Mouse (Mus musculus): Measurements from ENCODE around the gene Ddc. TPM values are rescaled to one million over a fixed set of nuclear protein-coding genes. Genes with fewer than 3 reads are reported as not detected.

Gene Ddc
- total and polyA plus RNA-seq, 3 experiments, result 0.17 to 0.33 TPM; not detected in 1

GRCm38 (mm10) chr11:11819206-11819605, 78.7 kb downstream of the Ddc start:
- no peak for TF ChIP-seq RCOR1 (conservative IDR thresholded peaks at IDR 0.05; ENCODE audit: low read depth, low read length)
- TF ChIP-seq ETS1 (conservative IDR thresholded peaks at IDR 0.05; ENCODE audit: low read depth, low read length), result 0 out of 2 replicates have a peak, but pooled peaks have one; percentile 24
- TF ChIP-seq ZC3H11A (IDR thresholded peaks at IDR 0.05; ENCODE audit: low read depth, low read length), result no peak
- TF ChIP-seq POLR2AphosphoS2 (IDR thresholded peaks at IDR 0.05; ENCODE audit: low read depth, low read length), result no peak
- no peak for TF ChIP-seq ZKSCAN1 (IDR thresholded peaks at IDR 0.05; ENCODE audit: borderline replicate concordance, low read depth, low read length)
- TF ChIP-seq ZMIZ1 (IDR thresholded peaks at IDR 0.05; ENCODE audit: low read depth, low read length), result no peak
- no peak for TF ChIP-seq IRF4 (IDR thresholded peaks at IDR 0.05; ENCODE audit: low read depth, low read length)
- TF ChIP-seq BHLHE40 (IDR thresholded peaks at IDR 0.05; ENCODE audit: low read depth, low read length), result peak; percentile 77
- TF ChIP-seq MYC (IDR thresholded peaks at IDR 0.05; ENCODE audit: low read depth, low read length), result 0 out of 2 replicates have a peak, but pooled peaks have one; percentile 68
- TF ChIP-seq EP300 (IDR thresholded peaks at IDR 0.05; ENCODE audit: low read length), result no peak
- no peak; the same call in 1 of the 2 replicates for TF ChIP-seq MAX (IDR thresholded peaks at IDR 0.05; ENCODE audit: low read length)
- TF ChIP-seq NRF1 (IDR thresholded peaks at IDR 0.05; ENCODE audit: low read depth, low read length), result no peak
- no peak for TF ChIP-seq USF2 (conservative IDR thresholded peaks at IDR 0.05; ENCODE audit: low read depth, low read length)
- no peaks in the 10 kb centered on the region for H3K9me3 ChIP-seq (replicated peaks; ENCODE audit: low read length)
- no peaks in the 10 kb centered on the region for H3K36me3 ChIP-seq (replicated peaks in 1 of 2; ENCODE audit: control insufficient read depth in 1 of 2, insufficient read depth in 1 of 2, low read length in 1 of 2)
- no peak overlapping the region for H3K4me2 ChIP-seq (ENCODE audit: insufficient read depth, low read depth, poor library complexity, severe bottlenecking)
- dilution Hi-C loops (cut with MboI; ENCODE audit: extremely low pct_ligation_motif_present, extremely low pct_unique_long_range_greater_than_20kb, low sequenced_read_pairs), result loop anchor here (25.0 kb wide), 1 partner anchor 143 kb away; no protein-coding TSS in a partner anchor
- no peak overlapping the region for H3K4me3 ChIP-seq (replicated peaks in 1 of 3; ENCODE audit: low read depth in 2 of 3, low read length in 2 of 3, poor library complexity in 1 of 3)
- H3K9ac ChIP-seq (ENCODE audit: insufficient read depth, low read depth), result no peak overlapping the region
- in situ Hi-C loops (cut with MboI; ENCODE audit: low pct_ligation_motif_present, low pct_unique_long_range_greater_than_20kb, low sequenced_read_pairs), result loop anchor here (25.0 kb wide), 3 partner anchors 393 to 718 kb away; no protein-coding TSS in a partner anchor
- H3K27me3 ChIP-seq (replicated peaks), result no peaks in the 10 kb centered on the region
- H3K4me1 ChIP-seq (ENCODE audit: control insufficient read depth in 1 of 2, insufficient read depth in 2 of 2), result peaks cover 6 to 29% of the 10 kb centered on the region in 2 experiments
- DNase-seq (ENCODE audit: extremely low read depth), result no peak
- no peak overlapping the region for H3K27ac ChIP-seq (ENCODE audit: insufficient read depth, low read depth)
- no peaks in the 10 kb centered on the region for H3K79me2 ChIP-seq (replicated peaks; ENCODE audit: control insufficient read depth, extremely low read depth, insufficient read depth, poor library complexity, severe bottlenecking)

DNA sequence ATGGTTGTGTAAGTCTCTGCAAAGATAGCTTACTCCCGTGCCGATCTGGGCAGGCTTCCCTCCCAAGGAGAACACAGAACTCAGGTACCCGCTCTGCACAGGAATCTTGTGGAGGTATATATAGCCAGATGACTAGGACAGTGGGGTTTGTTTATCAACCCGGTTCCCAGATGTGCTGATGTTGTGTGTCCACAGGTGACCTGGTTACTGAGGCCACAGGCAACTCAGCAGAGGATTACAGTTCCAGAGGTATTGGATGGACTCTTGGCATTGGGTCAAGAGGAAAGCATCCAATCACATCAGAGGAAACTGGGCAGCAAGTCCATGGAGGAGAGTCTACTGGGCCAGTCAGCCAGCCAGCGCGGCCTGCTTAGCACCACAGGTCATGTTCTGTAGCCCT, 79.1 kb downstream of the Ddc start:
- no peak for DNase-seq (ENCODE audit: extremely low read depth)
- H3K4me3 ChIP-seq (replicated peaks in 1 of 3; ENCODE audit: low read depth in 2 of 3, low read length in 2 of 3, poor library complexity in 1 of 3), result no peak overlapping the region
- TF ChIP-seq SMC3 (IDR thresholded peaks at IDR 0.05; ENCODE audit: low read depth, low read length) (no peak), ETS1 (conservative IDR thresholded peaks at IDR 0.05; ENCODE audit: low read depth, low read length) (no peak), USF2 (conservative IDR thresholded peaks at IDR 0.05; ENCODE audit: low read depth, low read length) (no peak), MEF2A (IDR thresholded peaks at IDR 0.05; ENCODE audit: borderline replicate concordance, low read depth, low read length) (no peak), SIN3A (IDR thresholded peaks at IDR 0.05; ENCODE audit: low read length) (no peak), MAFK (IDR thresholded peaks at IDR 0.05; ENCODE audit: insufficient replicate concordance, low read length) (no peak), ZKSCAN1 (IDR thresholded peaks at IDR 0.05; ENCODE audit: borderline replicate concordance, low read depth, low read length) (no peak), MXI1 (IDR thresholded peaks at IDR 0.05; ENCODE audit: low read depth, low read length) (no peak), RAD21 (IDR thresholded peaks at IDR 0.05; ENCODE audit: low read depth, low read length) (no peak), POLR2A (IDR thresholded peaks at IDR 0.05; ENCODE audit: low read depth, low read length) (no peak)
- no peaks in the 10 kb centered on the region for H3K9me3 ChIP-seq (replicated peaks; ENCODE audit: low read length)
- no peaks in the 10 kb centered on the region for H3K27me3 ChIP-seq (replicated peaks)
- no peak overlapping the region for H3K27ac ChIP-seq (ENCODE audit: insufficient read depth, low read depth)
- H3K4me1 ChIP-seq (ENCODE audit: control insufficient read depth in 1 of 2, insufficient read depth in 2 of 2), result peaks cover 6 to 25% of the 10 kb centered on the region in 2 experiments
- H3K4me2 ChIP-seq (ENCODE audit: insufficient read depth, low read depth, poor library complexity, severe bottlenecking), result no peak overlapping the region
- H3K9ac ChIP-seq (ENCODE audit: insufficient read depth, low read depth), result no peak overlapping the region
- in situ Hi-C loops (cut with MboI; ENCODE audit: low pct_ligation_motif_present, low pct_unique_long_range_greater_than_20kb, low sequenced_read_pairs), result loop anchor here (25.0 kb wide), 3 partner anchors 394 to 719 kb away; no protein-coding TSS in a partner anchor
- no peaks in the 10 kb centered on the region for H3K36me3 ChIP-seq (replicated peaks in 1 of 2; ENCODE audit: control insufficient read depth in 1 of 2, insufficient read depth in 1 of 2, low read length in 1 of 2)
- dilution Hi-C loops (cut with MboI; ENCODE audit: extremely low pct_ligation_motif_present, extremely low pct_unique_long_range_greater_than_20kb, low sequenced_read_pairs), result loop anchor here (25.0 kb wide), 1 partner anchor 144 kb away; no protein-coding TSS in a partner anchor
- H3K79me2 ChIP-seq (replicated peaks; ENCODE audit: control insufficient read depth, extremely low read depth, insufficient read depth, poor library complexity, severe bottlenecking), result no peaks in the 10 kb centered on the region

All from CH12.LX (cell line).